Mouse (Mus musculus) neural tube, embryonic 13.5 days (tissue): ENCODE measurements around the gene Olfr686. TPM values are rescaled to one million over a fixed set of nuclear protein-coding genes. Genes with fewer than 3 reads are reported as not detected.

Experiments used
- polyA plus RNA-seq: library from polyadenylated mRNA; unstranded; fragments of >200 nt; fragmentation: Nextera tagmentation; extraction: Ambion mirVana; gene quantifications from 2 replicates; pipeline ENCODE4 v1.2.1, GENCODE M21; 2015

Gene Olfr686
- polyA plus RNA-seq, 1 experiment from 2014 or later: not detected

Other genes with a start within 250 kb of the Olfr686 start
- gene Olfr670, start 244.9 kb downstream of the Olfr686 start, polyA plus RNA-seq: not detected in 2 replicates
- not detected in 2 replicates for gene Olfr671, start 228.4 kb downstream of the Olfr686 start, polyA plus RNA-seq
- not detected in 2 replicates for gene Olfr672, start 205.5 kb downstream of the Olfr686 start, polyA plus RNA-seq
- gene Olfr675, start 179.0 kb downstream of the Olfr686 start, polyA plus RNA-seq: not detected in 2 replicates
- gene Olfr676, start 174.8 kb downstream of the Olfr686 start, polyA plus RNA-seq: not detected in 2 replicates
- gene Olfr677, start 156.1 kb downstream of the Olfr686 start, polyA plus RNA-seq: not detected in 2 replicates
- not detected in 2 replicates for gene Olfr678, start 143.0 kb downstream of the Olfr686 start, polyA plus RNA-seq
- gene Olfr679, start 126.3 kb downstream of the Olfr686 start, polyA plus RNA-seq: not detected in 2 replicates
- not detected in 2 replicates for gene Olfr680-ps1, start 114.7 kb downstream of the Olfr686 start, polyA plus RNA-seq
- not detected in 2 replicates for gene Olfr681, start 90.6 kb downstream of the Olfr686 start, polyA plus RNA-seq
- not detected in 2 replicates for gene Olfr683, start 60.5 kb downstream of the Olfr686 start, polyA plus RNA-seq
- gene Olfr684, start 43.8 kb downstream of the Olfr686 start, polyA plus RNA-seq: not detected in 2 replicates
- gene Olfr685, start 21.5 kb downstream of the Olfr686 start, polyA plus RNA-seq: not detected in 2 replicates
- gene Olfr688, start 80.6 kb upstream of the Olfr686 start, polyA plus RNA-seq: not detected in 2 replicates
- gene Olfr689, start 103.7 kb upstream of the Olfr686 start, polyA plus RNA-seq: 0.06 TPM in 1 of 2 replicates, not detected in the other
- gene Olfr690, start 126.6 kb upstream of the Olfr686 start, polyA plus RNA-seq: not detected in 2 replicates
- gene Olfr691, start 134.8 kb upstream of the Olfr686 start, polyA plus RNA-seq: 0.29 TPM in 1 of 2 replicates, not detected in the other
- not detected in 2 replicates for gene Olfr692, start 160.7 kb upstream of the Olfr686 start, polyA plus RNA-seq
- not detected in 2 replicates for gene Gm5901, start 167.6 kb upstream of the Olfr686 start, polyA plus RNA-seq
- 36.7 and 43.2 TPM in 2 replicates for gene Fam160a2, start 192.6 kb upstream of the Olfr686 start, polyA plus RNA-seq
- 0.20 TPM in 1 of 2 replicates, not detected in the other for gene Cnga4, start 197.1 kb upstream of the Olfr686 start, polyA plus RNA-seq
- 2.1 and 2.5 TPM in 2 replicates for gene Cckbr, start 218.2 kb upstream of the Olfr686 start, polyA plus RNA-seq